Mouse (Mus musculus) stomach, postnatal 0 days (tissue): ENCODE measurements around the gene Grb10.

ENCODE experiments used
- CTCF ChIP-seq: IDR thresholded peaks from 2 replicates; pipeline ENCODE4 v1.5.1; 2016; ENCODE audit warnings: antibody characterized with exemption, low read depth, mild to moderate bottlenecking, moderate library complexity
- EP300 ChIP-seq: optimal IDR thresholded peaks from 2 replicates; pipeline ENCODE3; 2016; ENCODE audit warnings: antibody characterized with exemption

DNA sequence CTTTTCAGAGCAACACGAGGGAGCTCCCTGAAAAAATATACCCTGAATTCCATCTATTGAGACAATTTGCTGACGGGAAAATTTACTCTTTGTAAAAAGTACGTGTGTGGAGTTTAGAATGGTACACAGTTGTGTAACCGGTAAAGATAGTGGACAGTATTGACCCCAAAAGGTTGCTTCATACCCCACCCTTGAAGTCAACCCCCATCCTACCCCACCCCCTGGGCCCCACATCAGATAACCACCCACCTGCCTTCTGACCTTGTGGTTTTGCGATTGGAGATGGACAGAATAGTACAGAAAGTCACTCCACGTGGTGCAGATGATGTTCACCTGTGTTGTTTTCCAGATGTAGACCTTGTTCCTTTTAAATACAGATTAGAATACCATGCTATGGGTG lies 2.9 kb upstream of the Grb10 start:
- no peak for TF ChIP-seq CTCF
- no peak for TF ChIP-seq EP300
